Mouse (Mus musculus): Measurements from ENCODE around the gene Atg7.

Atg7 gene

DNA sequence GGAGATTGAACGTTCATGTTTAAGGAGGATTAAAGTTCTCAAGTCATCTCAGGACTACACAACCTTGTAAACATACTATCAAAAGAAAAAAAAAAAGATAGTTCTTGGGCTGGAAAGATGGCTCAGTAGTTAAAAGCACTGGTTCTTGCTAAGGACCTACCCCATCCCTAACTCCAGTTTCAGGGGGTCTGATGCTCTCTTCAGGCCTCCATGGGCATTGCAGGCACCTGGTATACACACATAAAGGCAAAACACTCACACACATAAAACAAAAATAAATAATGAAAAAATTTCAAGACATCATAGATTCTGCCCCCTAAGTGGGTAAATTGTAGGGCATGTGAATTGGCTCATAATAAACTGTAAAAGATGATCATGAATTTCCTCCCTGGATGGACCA lies 42.5 kb downstream of the Atg7 start:
- no peak for DNase-seq

DNA sequence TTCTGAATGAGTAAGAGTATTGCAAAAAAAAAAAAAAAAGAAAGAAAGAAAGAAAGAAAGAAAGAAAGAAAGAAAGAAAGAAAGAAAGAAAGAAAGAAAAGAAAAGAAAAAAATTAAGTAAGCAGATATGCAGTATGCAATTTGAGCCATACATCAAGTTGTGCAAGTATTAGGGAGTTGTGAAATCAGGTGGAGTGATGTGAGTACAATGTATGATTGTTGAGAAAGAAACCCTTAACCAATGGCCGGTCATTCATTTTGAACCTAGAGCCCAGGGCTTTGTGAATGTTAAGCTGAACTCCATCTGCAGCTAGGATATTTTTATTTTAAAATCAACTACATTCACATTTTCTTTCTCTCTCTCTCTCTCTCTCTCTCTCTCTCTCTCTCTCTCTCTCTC lies 44.1 kb downstream of the Atg7 start:
- no peak for DNase-seq

DNA sequence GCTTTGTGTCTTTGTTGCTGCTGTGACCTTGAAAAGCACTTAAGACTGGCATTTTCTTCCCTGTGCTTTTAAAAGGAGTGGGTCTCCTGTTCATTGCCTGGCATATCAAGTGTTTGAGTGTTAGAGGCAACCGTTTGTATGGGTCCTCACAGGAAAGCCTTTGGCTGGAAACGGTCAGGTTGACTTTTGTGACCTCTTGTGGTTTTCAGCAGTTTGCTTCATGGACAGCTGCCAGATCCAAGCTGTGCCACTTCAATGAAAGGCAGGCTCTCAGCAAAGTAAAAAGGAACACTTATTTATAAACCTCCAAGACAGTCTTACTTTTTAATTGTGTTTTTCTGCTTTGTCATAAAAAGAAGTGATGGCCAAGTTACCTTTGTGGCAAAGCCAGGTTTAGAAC lies 47.8 kb downstream of the Atg7 start:
- no peak for DNase-seq

DNA sequence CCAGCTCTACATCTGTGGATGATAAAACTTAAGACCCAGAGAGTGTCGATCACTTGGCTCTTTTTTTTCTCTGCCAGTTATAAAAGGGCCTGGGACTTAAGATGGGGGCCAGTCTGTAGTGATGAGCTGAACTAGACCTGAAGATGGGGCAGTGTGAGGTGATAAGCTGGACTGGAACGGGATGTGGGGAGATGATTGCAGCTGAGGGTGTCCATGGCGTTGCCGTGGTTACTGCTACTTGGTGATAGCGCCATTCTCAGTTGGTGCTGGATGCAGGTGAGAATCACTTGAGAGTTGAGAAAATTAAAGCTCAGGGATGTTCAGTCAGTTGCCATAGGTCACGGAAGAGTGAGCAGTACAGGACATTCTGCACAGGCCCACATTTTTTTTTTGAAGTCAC lies 48.6 kb downstream of the Atg7 start:
- DNase-seq = no peak

DNA sequence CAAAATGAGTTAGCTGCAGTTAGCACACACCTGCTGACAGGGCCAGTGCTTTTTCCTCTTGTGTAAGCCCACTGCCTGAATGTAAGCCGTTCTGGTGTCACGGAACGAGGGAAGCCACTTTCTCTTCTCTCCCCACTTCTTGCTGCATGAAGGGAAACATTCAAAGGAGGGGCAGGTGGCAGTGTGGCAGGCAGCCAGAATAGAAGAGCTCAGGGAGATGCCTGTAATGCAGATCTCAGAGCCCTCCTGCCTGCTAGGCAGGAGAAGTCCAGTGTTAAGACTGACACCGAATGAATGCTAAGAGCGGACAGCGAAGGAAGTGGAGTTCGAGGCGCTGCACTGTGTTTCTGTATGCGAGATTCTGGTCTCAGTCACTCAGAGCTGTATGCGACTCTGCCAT lies 49.8 kb downstream of the Atg7 start:
- DNase-seq = peak; percentile 36

DNA sequence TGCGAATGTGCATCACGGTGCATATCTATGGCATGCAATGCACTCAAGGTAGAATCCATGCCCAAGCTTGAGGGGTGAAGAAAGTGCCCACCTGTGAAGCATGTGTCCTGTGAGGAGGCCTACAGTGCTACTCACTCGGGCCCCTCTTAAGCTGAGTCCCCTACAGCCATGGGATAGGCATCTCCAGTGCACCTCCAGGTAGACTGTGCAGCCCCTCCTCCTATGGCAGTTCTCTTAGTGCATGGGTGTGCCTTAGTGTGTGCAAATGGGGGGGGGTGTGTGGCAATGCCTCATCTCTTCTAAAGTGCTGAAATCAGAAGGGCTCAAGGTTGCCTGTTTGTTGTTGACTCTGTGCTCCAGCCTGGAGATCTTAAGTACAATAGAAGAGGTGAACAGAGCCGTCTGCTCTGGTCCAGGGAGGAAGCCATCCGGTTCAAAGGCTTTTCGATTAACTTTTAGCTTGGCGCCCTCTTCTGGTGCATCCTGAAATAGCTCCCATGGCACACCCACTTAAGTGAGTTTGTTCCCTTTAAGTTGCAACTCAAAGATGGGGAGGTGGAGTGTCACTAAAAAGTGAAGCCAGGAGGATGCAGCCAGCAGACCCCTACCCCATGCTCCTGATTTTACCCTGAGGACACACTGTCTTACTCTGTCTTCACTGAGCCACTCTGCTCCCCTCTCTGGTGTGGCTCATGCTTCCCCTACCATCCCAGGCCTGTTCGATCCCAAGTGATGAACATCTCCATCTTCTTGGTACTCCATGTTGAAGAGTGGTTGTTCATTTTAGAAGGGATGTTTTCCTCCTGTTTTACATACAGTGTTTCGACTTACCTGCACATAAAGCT lies 55.0 kb downstream of the Atg7 start:
- peak; percentile 90 for DNase-seq

DNA sequence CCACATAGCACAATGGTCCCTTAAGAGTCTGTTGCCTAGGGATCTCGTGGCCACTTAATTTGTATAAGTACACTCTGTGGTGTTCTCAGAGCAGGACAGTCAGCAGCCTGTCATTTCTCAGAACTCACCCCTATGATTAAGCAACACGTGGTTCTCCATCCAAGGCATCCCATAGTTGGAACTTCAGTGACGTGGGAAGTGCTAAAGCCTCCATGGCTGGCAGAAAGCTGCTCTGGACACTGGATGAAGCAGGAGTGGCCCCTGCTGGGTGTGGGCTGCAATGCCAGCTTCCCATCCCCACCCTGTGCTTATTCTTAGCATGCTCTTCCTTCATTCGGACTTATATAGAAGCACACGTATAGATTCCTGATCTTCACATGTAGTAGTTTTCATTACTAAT lies 55.7 kb downstream of the Atg7 start:
- no peak for DNase-seq

DNA sequence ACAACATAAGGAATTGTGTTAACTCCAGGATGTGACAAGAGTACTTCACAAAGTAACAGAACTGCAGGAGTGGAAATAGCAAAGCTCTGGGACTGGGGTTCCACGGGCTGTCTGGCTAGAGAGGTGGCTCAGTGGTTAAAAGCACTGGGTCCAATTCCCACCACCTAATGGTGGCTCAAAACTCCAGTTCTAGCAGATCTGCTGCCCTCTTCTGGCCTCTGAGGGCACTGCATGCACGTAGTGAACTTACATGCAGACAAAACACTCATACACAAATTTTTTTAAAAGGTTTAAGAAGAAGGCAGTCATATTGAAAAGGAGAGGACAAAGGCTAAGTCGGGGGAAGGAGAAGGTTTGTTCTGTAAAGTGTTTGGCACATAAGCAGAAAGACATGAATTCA lies 57.8 kb downstream of the Atg7 start:
- DNase-seq = no peak

DNA sequence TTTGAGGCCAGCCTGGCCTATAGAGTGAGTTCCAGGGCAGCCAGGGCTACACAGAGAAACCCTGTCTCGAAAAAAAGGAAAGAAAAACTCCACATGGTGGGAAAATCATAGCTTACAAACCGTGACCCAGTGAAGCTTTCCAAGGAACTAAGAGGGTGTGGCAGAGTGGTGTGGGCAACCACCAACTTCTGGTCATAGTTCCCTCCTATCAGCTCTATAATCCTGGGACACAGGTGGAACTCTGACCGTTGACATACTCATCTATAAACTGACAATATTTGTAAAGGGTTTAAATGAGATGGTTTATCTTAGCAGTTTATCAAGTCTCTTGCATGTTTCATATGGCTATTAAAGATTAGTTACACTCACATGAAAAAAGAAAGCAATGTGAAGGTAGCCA lies 64.1 kb downstream of the Atg7 start:
- DNase-seq = no peak

DNA sequence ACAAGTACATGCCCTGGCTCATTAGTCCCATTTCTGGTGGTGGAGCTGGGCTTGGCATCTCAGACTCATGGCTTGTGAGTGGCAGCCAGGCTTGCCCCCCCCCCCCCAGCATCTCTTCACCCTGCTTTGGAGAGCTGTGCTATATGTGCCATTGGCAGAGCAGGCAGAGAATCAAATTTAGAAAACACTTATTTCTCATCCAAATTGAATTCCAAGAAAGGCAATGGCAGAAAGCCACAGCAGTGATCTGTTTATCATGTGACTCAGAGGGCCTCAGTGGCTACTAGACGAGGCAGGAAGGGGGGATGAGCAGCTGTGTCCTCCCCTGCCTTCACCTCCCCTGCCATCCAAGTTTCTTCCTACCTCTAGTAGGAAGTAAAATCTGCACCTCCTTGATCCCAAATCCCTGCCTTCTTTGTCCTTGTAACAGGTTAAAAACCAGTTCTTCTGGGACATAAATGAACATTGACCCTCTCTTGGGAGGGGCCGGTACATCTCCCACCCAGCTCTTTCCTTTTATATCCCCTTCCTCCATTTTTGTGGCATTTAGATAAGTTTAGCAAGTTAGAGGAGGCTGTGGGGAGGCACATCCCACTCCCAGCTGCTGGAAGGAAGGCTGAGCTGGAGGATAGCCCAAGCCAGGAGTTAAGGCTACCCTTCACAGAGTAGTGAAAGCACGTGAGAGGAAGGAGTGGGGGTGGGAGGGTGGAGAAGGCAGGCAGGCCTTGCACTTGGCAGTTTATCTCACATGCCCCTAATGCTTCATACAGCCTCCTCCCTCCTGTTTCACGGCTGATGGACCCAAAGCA lies 69.5 kb downstream of the Atg7 start:
- peak; percentile 37 for DNase-seq

DNA sequence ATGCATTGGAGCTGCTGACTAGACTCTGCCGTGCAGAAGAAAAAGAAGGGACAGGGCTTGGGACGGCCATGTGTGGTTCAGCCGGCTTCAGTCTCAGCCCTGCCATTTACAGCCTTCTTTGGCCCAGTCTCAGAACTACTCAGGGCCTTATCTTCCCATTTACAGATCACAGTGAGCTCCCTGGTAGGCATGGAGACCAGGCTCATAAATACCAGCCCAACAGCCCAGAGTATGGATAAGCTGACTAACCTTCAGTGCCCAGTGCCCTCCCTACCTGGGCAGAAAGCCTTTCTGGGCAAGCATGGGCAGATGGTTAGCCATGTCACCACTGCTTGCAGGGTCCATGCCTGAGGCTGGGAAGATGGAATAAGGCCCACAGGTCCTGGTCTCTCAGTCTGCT lies 70.6 kb downstream of the Atg7 start:
- no peak for DNase-seq

DNA sequence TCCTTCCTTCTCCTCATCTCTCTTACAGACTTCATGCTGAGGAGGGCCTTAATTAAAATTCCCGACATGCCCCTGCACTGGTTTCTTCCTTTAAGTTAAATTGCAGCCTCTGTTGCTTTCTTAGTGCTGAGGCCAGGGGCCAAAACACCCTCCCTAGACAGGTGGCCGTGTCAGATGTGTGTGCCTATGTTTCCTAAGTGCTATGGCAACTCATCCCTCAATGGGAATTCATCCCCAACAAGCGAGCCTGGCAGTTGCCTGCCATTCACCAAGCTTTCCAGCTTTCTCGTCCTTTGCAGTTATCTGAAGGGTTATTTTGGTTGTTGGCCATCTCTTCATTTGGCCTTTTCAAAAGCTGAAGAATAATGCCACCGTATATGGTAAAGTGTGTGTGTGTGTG lies 71.8 kb downstream of the Atg7 start:
- no peak for DNase-seq

DNA sequence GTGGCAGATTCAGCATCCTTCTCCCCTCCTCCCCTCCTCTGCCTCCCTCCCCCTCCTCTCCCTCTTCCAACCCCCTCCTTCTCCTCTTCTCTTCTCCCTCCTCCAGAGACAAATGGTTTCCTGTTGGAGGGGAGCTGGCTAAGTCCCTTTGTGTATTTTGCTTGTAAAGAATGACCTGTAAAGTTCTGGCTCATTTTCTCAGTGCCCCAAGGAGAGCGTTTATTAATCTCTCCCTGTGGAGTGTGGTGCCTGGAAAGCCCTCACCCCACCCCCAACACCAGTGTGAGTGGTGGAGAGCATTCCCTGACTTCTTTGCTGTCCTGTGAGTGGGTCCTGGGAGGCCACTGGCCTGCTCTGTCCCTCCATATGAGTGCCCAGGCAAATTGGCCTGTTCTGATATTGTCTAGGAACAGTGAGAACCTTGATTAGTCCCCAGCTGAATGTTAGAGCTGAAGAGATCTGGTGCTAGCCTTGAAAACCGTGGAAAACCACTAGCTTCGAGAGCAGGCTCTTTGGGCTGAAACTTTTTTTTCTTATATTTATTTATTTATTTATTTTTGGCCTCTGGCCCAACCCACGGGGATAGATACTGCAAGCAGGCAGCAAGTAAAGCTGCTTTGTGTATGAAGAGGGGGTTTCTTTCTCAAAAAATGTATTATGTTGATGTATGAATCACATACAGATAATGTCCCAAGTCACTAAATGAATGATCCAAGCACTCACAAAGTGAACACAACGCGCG lies 72.6 kb downstream of the Atg7 start:
- DNase-seq = no peak

DNA sequence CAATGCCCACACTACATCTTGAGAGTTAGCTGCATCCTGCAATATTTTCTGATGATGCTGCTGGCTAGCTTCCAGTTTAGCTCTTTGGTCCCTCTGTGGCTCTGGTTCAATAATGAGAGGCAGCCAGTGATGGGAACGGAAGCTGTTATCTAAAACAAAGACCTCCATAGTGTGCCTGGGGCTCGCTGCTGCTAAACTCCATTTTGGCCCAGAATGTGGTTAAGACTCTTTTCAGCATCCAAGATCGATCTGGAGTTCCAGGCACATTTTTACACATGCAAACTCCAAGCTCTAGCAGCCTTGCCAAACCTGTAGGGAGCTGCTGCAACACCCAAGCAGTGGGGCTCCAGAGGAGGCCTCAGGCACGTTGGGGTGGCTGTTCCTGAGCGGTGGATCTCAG lies 76.2 kb downstream of the Atg7 start:
- DNase-seq = no peak

DNA sequence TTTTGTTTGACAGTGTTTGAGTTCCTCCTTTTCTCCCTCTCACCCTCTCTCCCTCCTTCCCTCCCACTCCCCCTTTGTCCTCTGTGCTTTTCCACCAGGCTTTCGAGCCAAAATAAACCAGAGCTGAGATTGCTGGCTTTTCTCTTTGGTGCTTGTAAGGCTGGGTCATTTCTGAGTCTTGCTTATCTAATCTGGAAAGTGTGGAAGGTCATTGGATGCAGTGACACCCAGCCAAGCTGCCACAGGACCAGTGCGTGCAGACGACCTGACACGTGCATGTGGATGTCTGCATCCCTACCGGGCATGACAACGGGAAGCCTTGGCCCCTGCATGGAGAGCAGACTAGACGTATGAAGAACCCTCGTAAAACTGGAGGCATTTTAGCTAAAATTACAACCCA lies 76.8 kb downstream of the Atg7 start:
- DNase-seq = no peak

DNA sequence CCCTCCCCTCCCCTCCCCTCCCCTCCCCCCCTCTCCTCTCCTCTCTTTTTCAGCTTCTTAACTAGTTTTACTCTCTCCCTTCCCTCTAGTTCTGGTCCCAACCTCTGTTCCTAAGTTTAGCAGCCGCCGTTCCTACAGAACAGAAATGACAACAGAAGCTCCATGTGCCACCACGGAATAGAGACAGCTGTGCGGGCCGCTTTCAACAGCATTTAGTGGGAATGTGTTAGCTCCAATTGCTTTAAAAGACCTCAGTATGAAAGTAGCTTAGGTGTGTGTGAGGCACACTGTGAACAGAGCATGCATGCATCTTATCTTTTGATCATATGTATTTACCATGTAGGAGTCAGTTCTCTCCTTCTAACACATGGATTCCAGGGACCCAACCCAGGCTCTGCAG lies 79.1 kb downstream of the Atg7 start:
- no peak for DNase-seq

DNA sequence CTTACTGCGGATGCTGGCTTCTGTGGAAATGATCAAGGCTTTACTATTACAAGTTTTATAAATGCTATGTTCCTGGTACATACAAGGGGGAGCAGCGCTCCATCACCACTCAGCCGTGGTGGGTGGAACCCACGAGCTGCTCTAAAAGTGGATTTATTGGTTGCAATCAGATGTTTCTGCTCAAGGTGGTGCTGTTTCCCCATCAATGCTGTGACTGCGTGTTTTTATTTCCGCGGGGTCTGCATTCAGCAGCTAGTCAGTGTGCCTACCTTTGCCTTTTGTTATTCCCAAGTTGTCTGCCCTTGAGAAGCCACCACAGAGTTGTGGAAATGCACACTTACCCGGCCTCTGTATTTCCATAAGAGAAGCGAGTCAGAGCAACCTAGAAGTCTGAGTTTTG lies 81.0 kb downstream of the Atg7 start:
- DNase-seq = peak; percentile 60

DNA sequence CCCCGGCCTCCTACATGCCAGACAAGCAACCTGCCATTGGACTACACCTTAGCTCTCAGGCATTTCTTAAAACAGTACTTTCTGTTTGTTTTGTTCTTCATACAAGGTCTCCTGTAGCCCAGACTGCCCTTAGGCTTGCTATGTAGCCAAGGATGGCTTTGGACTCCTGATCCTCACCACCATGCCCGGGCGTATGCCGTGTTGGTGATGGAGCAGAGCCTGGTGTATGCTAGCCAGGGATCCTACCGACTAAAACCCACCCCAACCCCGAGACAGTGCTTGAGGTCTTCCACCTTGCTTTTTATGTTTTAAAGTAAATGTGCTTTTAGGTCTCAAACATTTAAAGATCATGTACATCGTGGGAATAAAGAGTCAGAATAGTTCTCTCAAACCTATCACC lies 81.5 kb downstream of the Atg7 start:
- DNase-seq = no peak

DNA sequence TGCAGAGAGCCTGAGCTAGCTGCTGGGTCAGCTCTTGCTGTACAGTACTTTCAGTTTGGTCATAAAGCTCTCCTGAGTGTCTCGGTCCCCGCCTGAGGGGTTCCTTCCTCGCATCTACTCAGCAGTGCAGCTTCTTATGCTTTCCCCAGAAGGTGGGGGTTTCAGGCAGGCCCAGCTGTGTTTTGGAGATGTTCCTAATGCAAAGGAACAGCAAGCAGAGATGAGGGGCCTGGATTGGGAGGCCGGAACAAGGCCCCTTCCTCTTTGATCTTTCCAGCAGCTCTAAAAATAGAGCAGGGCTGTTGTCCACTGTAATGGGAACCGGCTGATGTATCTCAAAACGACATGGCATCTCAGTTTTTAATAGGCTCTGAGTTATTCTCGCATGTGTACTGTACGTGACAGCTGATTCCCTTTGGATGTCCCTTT lies 82.3 kb downstream of the Atg7 start:
- no peak for DNase-seq

DNA sequence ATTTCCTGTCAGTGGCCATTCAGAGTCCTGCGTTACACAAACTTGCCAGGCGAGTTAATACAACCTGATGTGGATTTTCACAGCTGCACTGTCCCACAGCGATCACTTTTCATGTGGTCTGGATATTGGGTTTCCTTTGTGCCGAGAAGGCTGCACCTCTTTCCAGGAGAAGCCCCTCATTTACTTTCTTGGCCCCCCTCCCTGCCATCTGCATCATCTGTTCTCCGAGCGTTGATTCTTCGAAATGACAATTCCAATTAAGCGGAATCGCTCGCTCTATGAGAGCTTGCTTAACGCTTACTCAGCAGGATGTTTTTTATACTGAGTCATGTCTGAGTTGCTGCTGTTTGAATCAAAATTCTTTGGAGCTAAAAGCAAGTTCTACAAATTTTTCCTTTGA lies 83.8 kb downstream of the Atg7 start:
- no peak for DNase-seq

DNA sequence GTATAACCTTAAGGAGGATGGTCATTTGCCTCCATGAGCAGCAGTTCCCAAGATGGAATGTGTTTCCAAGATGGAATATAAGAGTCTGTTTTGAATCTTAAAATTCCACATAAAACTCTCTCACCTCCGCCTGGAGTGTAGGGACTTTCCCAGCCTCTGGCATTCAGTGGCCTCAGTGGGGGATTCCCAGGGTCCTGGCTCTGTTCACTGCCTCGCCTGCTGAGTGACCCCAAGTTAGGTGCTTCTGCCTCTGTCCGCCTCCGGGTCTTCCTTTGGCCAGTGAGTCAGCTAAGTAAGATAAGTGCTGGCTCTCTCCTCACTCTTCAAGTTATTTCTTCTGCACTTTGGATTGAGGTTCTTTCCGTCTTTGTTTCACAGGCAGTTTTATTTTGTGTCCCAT lies 90.3 kb downstream of the Atg7 start:
- DNase-seq = no peak

DNA sequence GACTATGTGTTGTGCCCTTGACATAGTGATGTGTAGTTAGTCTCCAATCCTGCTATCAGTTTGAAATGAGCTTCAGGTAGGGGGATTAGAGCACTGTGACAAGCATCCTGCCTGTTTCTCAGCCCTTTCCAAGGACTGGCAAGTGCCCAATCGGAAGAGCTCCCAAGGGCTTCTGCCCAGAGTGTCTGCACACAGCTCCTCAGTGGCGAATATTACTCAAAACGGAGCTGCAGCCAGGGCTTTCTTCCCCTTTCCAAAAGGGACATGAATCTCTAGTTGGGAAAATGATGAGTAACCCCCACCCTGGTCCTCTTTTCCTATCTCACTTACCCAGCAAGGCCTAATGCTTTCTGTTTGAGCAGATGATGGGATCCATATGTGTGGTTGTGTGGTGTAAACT lies 90.8 kb downstream of the Atg7 start:
- DNase-seq = no peak

DNA sequence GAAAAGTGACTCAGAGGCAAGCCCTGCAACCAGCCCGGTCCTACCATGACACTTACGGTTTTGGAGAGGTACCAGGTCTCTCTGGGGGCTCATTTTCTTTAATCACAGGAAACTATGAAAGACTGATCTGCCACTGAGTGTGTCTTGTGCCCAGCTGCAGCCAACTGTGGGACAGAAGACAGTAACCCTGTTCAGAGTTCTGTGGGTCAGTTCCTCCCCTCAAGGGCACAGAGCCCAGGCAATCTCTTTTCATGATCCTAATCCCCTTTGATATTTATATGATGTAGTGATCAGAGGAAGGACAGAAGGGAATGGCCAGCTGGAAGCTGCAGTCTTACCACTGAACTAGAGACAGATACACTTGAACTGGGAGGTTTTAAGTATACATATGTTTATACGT lies 92.2 kb downstream of the Atg7 start:
- DNase-seq = no peak

DNA sequence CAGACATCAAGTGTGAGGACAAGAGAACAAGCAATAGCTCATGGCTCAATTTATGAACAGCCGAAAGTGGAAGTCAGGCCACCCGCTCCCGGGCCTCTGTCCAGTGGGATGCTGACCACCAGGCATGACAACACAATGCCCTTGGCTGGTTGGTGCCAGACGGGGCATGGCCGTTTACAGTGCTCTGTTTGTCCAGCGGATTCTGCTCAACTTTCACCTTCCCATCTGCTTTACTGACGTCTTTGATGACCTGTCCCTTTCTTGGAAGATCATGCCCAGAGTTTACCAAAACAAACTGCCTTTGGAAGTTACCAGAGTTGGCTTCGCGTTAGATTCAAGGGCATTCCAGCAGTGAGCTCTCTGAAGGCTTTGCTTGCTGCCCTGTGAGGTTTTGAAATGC lies 93.5 kb downstream of the Atg7 start:
- DNase-seq = no peak
